Mouse (Mus musculus): ENCODE data around the gene Alg9.

Alg9 gene

DNA sequence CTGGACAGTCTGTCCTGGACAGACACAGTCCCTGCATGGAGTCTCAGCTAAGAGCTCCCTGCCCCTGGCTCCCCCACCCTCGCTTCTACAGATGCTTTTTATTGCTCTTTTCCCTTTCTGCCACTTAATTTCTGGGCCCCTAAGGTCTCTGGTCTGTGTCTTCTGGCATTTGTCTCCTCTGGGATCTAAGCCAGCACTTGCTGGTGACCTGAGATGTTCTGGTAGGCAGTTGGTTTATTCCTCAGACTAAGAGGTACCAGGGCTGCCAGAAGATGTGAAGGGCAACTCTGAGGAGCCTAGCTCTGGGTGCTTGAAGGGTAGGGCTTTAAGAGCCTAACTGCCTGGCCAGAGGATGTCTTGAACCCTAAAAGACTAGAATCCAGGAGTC, 110.8 kb downstream of the Alg9 start:
- no peak for DNase-seq (ENCODE audit: low spot score)

DNA sequence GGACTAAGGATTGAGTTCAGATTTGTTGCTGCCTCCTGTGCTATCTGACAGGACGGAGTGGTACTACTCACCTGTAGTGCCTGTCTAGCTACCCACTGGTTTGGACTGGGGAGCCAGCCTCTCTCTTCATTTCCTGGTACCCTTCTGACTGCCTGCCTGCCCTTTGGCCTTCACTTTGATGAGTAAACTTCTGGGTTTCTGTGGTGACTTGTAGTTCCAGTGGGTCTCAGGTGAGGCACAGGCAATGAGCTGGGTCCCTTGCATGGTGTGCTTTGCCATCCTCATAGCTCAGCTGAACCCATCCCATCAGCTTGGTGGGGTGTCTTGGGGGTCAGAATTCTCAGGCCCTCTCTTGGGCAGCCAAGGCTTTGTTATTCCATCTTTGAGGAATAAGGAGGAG, 112.1 kb downstream of the Alg9 start:
- DNase-seq (ENCODE audit: low spot score), result no peak

DNA sequence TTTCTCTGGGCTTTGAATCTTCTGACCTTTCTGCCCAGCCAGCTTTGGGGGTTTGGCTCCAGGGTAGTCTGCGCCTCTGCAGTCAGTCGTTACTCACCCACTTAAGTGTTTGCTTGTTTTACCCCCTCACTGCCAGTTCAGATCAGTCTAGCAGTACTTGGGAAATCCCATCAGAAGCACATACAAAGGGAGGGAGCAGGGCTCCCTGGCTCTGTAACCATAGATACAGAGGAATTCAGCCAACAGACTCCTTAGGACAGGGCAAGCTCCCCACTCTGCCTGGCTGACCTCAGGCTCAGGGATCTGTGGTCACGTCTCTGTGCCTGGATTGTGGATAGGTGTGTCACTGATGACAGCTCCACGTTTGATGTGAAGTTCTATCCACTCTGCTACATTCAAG, 112.5 kb downstream of the Alg9 start:
- no peak for DNase-seq (ENCODE audit: low spot score)

DNA sequence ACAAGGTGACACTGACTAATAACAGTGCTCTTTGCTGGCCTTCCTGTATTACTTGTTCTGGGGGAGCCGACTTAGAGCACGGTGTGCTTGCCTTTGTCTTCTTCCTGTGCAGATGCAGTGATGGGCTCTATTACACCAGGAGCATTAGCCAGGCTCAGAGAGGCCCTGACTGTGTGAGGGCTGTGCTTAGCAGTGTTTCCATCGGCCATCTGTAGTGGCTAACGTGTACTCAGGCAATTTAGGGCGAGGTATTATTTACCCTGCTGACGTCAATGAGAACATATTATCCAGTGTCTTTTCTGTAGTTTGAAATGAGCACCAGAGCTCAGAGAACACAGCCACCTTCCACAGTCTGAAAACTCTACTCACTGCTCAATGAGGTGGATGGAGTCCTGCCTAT, 114.4 kb downstream of the Alg9 start:
- no peak for DNase-seq (ENCODE audit: low spot score)

DNA sequence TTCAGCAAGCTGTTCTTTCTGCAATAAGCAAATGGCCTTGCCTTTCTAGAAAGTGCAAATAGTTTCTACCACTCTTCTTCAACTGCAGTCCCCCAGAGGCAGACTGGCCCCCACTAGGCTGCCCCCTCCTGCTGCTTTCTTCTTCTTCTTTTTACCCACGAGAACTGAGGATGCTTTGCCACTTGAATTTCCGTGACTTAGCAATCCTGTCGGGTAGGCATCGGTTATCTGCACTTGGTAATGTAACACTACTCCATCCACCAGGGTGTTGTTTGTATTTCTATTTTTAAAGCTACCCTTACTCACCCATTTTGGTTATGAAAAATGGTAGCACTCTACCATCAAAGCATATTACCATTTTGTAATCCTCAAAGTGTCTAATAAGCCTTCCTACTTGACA, 115.1 kb downstream of the Alg9 start:
- DNase-seq (ENCODE audit: low spot score), result no peak

DNA sequence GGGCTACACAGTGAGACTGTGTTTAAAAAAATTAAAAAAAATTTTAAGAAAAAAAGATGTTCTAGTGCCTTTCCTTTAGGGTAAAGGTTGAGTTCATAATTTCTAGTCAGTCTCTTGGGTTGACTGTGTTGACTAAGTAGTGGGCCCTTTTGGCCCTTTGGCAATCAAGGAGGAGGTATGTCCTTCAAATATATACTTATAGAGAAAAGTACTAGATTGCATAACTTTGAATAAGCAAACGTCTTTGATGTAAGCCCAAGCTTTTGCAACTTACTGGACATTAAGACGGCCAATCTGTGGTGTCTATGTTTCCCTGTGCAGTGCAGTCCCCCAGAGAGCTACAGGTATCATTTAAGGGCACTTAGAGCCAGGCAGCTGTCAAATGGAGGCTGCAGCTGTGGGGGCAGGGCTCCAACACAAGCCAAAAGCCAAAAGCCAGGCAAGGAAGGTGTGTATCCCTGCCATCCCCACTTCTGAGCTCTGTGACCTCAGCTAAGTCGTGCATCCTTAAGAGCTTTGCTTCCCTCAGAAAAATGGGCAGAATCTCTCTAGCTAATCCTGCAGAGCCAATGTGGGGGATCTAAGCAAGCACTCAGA, 115.8 kb downstream of the Alg9 start:
- DNase-seq (ENCODE audit: low spot score), result no peak
